Mouse (Mus musculus): ENCODE data around the gene Depdc1b. TPM values are rescaled to one million over a fixed set of nuclear protein-coding genes. Genes with fewer than 3 reads are reported as not detected.

Depdc1b gene
- polyA plus RNA-seq, 1 experiment from 2014 or later: 10.3 TPM

GRCm38 (mm10) chr13:108301411-108301810 is 14.7 kb upstream of the Depdc1b start:
- no peak for ATAC-seq (ENCODE audit: insufficient number of reproducible peaks, insufficient read depth, low FRiP score, low read depth)
- 48% methylated on average over 7 of the region's 7 CpGs for WGBS

GRCm38 (mm10) chr13:108302957-108303675 is 13.0 kb upstream of the Depdc1b start:
- Histone ChIP-seq H3K27me3 (ENCODE audit: control insufficient read depth, insufficient read depth, low read length) (no peaks in the 10 kb centered on the region), H3K4me2 (replicated peaks; ENCODE audit: low read depth, low read length) (no peak overlapping the region), H3K4me3 (ENCODE audit: low read depth, low read length) (no peak overlapping the region), H3K9me3 (ENCODE audit: control insufficient read depth, low read depth, low read length) (no peaks in the 10 kb centered on the region), H3K4me1 (ENCODE audit: control insufficient read depth, insufficient read depth, low read length) (0 out of 2 replicates have a peak, but pooled peaks cover 7% of the 10 kb centered on the region), H3K27ac (ENCODE audit: low read length) (no peak overlapping the region), H3K9ac (replicated peaks; ENCODE audit: low read depth, low read length) (no peak overlapping the region), H3K36me3 (ENCODE audit: control insufficient read depth, insufficient read depth, low read length) (no peaks in the 10 kb centered on the region)
- WGBS: 72% methylated on average over 7 of the region's 7 CpGs
- no peak for ATAC-seq (ENCODE audit: insufficient number of reproducible peaks, insufficient read depth, low FRiP score, low read depth)

More at GRCm38 (mm10) chr13:108301411-108301810, 14.7 kb upstream of the Depdc1b start:
- H3K36me3 ChIP-seq (ENCODE audit: control insufficient read depth, insufficient read depth, low read length): no peaks in the 10 kb centered on the region
- H3K4me3 ChIP-seq (ENCODE audit: low read depth, low read length): no peak overlapping the region
- no peak overlapping the region for H3K4me2 ChIP-seq (replicated peaks; ENCODE audit: low read depth, low read length)
- H3K4me1 ChIP-seq (ENCODE audit: control insufficient read depth, insufficient read depth, low read length): 0 out of 2 replicates have a peak, but pooled peaks cover 7% of the 10 kb centered on the region
- no peak overlapping the region for H3K9ac ChIP-seq (replicated peaks; ENCODE audit: low read depth, low read length)
- peak overlapping the region; percentile 55 for H3K27ac ChIP-seq (ENCODE audit: low read length)
- no peaks in the 10 kb centered on the region for H3K27me3 ChIP-seq (ENCODE audit: control insufficient read depth, insufficient read depth, low read length)
- no peaks in the 10 kb centered on the region for H3K9me3 ChIP-seq (ENCODE audit: control insufficient read depth, low read depth, low read length)

GRCm38 (mm10) chr13:108303841-108304240 is 12.3 kb upstream of the Depdc1b start:
- no peak overlapping the region for H3K27ac ChIP-seq (ENCODE audit: low read length)
- H3K9me3 ChIP-seq (ENCODE audit: control insufficient read depth, low read depth, low read length): no peaks in the 10 kb centered on the region
- no peak overlapping the region for H3K9ac ChIP-seq (replicated peaks; ENCODE audit: low read depth, low read length)
- no peak overlapping the region for H3K4me2 ChIP-seq (replicated peaks; ENCODE audit: low read depth, low read length)
- no peaks in the 10 kb centered on the region for H3K36me3 ChIP-seq (ENCODE audit: control insufficient read depth, insufficient read depth, low read length)
- H3K4me1 ChIP-seq (ENCODE audit: control insufficient read depth, insufficient read depth, low read length): 0 out of 2 replicates have a peak, but pooled peaks cover 7% of the 10 kb centered on the region
- no peaks in the 10 kb centered on the region for H3K27me3 ChIP-seq (ENCODE audit: control insufficient read depth, insufficient read depth, low read length)
- H3K4me3 ChIP-seq (ENCODE audit: low read depth, low read length): no peak overlapping the region
- WGBS: 53% methylated on average over 1 of the region's 1 CpGs
- ATAC-seq (ENCODE audit: insufficient number of reproducible peaks, insufficient read depth, low FRiP score, low read depth): no peak

GRCm38 (mm10) chr13:108304680-108305079 is 11.5 kb upstream of the Depdc1b start:
- no peaks in the 10 kb centered on the region for H3K36me3 ChIP-seq (ENCODE audit: control insufficient read depth, insufficient read depth, low read length)
- 33% methylated on average over 2 of the region's 2 CpGs for WGBS

GRCm38 (mm10) chr13:108316487-108316903 is 363 bp downstream of the Depdc1b start:
- Histone ChIP-seq H3K9me3 (ENCODE audit: control insufficient read depth, low read depth, low read length) (no peaks in the 10 kb centered on the region), H3K4me1 (ENCODE audit: control insufficient read depth, insufficient read depth, low read length) (0 out of 2 replicates have a peak, but pooled peaks cover 5% of the 10 kb centered on the region), H3K4me3 (ENCODE audit: low read depth, low read length) (peak overlapping the region; percentile 76), H3K36me3 (ENCODE audit: control insufficient read depth, insufficient read depth, low read length) (no peaks in the 10 kb centered on the region), H3K27ac (ENCODE audit: low read length) (no peak overlapping the region), H3K9ac (replicated peaks; ENCODE audit: low read depth, low read length) (peak overlapping the region; percentile 37), H3K4me2 (replicated peaks; ENCODE audit: low read depth, low read length) (peak overlapping the region; percentile 92), H3K27me3 (ENCODE audit: control insufficient read depth, insufficient read depth, low read length) (no peaks in the 10 kb centered on the region)
- peak; percentile 51 for ATAC-seq (ENCODE audit: insufficient number of reproducible peaks, insufficient read depth, low FRiP score, low read depth)
- under 1% methylated on average over 32 of the region's 32 CpGs for WGBS

More at GRCm38 (mm10) chr13:108304680-108305079, 11.5 kb upstream of the Depdc1b start:
- no peak for ATAC-seq (ENCODE audit: insufficient number of reproducible peaks, insufficient read depth, low FRiP score, low read depth)
- H3K9me3 ChIP-seq (ENCODE audit: control insufficient read depth, low read depth, low read length): no peaks in the 10 kb centered on the region
- H3K4me1 ChIP-seq (ENCODE audit: control insufficient read depth, insufficient read depth, low read length): 0 out of 2 replicates have a peak, but pooled peaks cover 7% of the 10 kb centered on the region
- H3K4me3 ChIP-seq (ENCODE audit: low read depth, low read length): no peak overlapping the region
- no peak overlapping the region for H3K4me2 ChIP-seq (replicated peaks; ENCODE audit: low read depth, low read length)
- no peak overlapping the region for H3K27ac ChIP-seq (ENCODE audit: low read length)
- no peaks in the 10 kb centered on the region for H3K27me3 ChIP-seq (ENCODE audit: control insufficient read depth, insufficient read depth, low read length)
- no peak overlapping the region for H3K9ac ChIP-seq (replicated peaks; ENCODE audit: low read depth, low read length)

GRCm38 (mm10) chr13:108317414-108317813 is 1.3 kb downstream of the Depdc1b start:
- 0 out of 2 replicates have a peak, but pooled peaks cover 5% of the 10 kb centered on the region for H3K4me1 ChIP-seq (ENCODE audit: control insufficient read depth, insufficient read depth, low read length)
- no peaks in the 10 kb centered on the region for H3K27me3 ChIP-seq (ENCODE audit: control insufficient read depth, insufficient read depth, low read length)
- WGBS: 92% methylated on average over 2 of the region's 2 CpGs
- H3K9me3 ChIP-seq (ENCODE audit: control insufficient read depth, low read depth, low read length): no peaks in the 10 kb centered on the region
- ATAC-seq (ENCODE audit: insufficient number of reproducible peaks, insufficient read depth, low FRiP score, low read depth): no peak
- no peak overlapping the region for H3K27ac ChIP-seq (ENCODE audit: low read length)
- H3K4me3 ChIP-seq (ENCODE audit: low read depth, low read length): peak overlapping the region; percentile 76; the same call in 1 of the 2 replicates
- no peaks in the 10 kb centered on the region for H3K36me3 ChIP-seq (ENCODE audit: control insufficient read depth, insufficient read depth, low read length)
- H3K9ac ChIP-seq (replicated peaks; ENCODE audit: low read depth, low read length): no peak overlapping the region
- peak overlapping the region; percentile 92 for H3K4me2 ChIP-seq (replicated peaks; ENCODE audit: low read depth, low read length)

- H3K36me3 ChIP-seq (ENCODE audit: control insufficient read depth, insufficient read depth, low read length): no peaks in the 10 kb centered on the region; the same call in 1 of the 2 replicates
- H3K27me3 ChIP-seq (ENCODE audit: control insufficient read depth, insufficient read depth, low read length): no peaks in the 10 kb centered on the region
- H3K9me3 ChIP-seq (ENCODE audit: control insufficient read depth, low read depth, low read length): no peaks in the 10 kb centered on the region
- H3K9ac ChIP-seq (replicated peaks; ENCODE audit: low read depth, low read length): no peak overlapping the region
- 0 out of 2 replicates have a peak, but pooled peaks cover 5% of the 10 kb centered on the region for H3K4me1 ChIP-seq (ENCODE audit: control insufficient read depth, insufficient read depth, low read length)
- WGBS: 94% methylated on average over 8 of the region's 8 CpGs
- no peak overlapping the region for H3K4me2 ChIP-seq (replicated peaks; ENCODE audit: low read depth, low read length)
- H3K4me3 ChIP-seq (ENCODE audit: low read depth, low read length): no peak overlapping the region
- H3K27ac ChIP-seq (ENCODE audit: low read length): no peak overlapping the region
- ATAC-seq (ENCODE audit: insufficient number of reproducible peaks, insufficient read depth, low FRiP score, low read depth): no peak
Measured at GRCm38 (mm10) chr13:108319028-108319427, 2.9 kb downstream of the Depdc1b start.

- Histone ChIP-seq H3K27me3 (ENCODE audit: control insufficient read depth, insufficient read depth, low read length) (no peaks in the 10 kb centered on the region), H3K27ac (ENCODE audit: low read length) (no peak overlapping the region), H3K4me1 (ENCODE audit: control insufficient read depth, insufficient read depth, low read length) (0 out of 2 replicates have a peak, but pooled peaks cover 5% of the 10 kb centered on the region), H3K9me3 (ENCODE audit: control insufficient read depth, low read depth, low read length) (no peaks in the 10 kb centered on the region), H3K4me3 (ENCODE audit: low read depth, low read length) (no peak overlapping the region), H3K4me2 (replicated peaks; ENCODE audit: low read depth, low read length) (no peak overlapping the region), H3K36me3 (ENCODE audit: control insufficient read depth, insufficient read depth, low read length) (peaks cover 8% of the 10 kb centered on the region), H3K9ac (replicated peaks; ENCODE audit: low read depth, low read length) (no peak overlapping the region)
- no peak for ATAC-seq (ENCODE audit: insufficient number of reproducible peaks, insufficient read depth, low FRiP score, low read depth)
- WGBS: 88% methylated on average over 8 of the region's 8 CpGs
Measured at GRCm38 (mm10) chr13:108320216-108320615, 4.1 kb downstream of the Depdc1b start.

All from stomach, embryonic 14.5 days (tissue).